Mouse (Mus musculus) macrophage (primary cell): ENCODE measurements at regions not wholly inside any gene's neighbourhood (a gene's known extent, or its start where the extent isn't known, plus 50 kb on each side); places are given as distances from the start of the nearest gene placed in this dataset.

Source experiments
- H3K27ac ChIP-seq: fragments of 350-480 bp; formaldehyde crosslinking; 2 replicates; pipeline ENCODE4 v1.9.0; 2021
- H3K36me3 ChIP-seq: fragments of 350-480 bp; formaldehyde crosslinking; 2 replicates; pipeline ENCODE4 v1.9.0; 2021; ENCODE audit errors: inconsistent target
- H3K4me3 ChIP-seq: fragments of 350-480 bp; formaldehyde crosslinking; 2 replicates; pipeline ENCODE4 v1.9.0; 2021; ENCODE audit errors: inconsistent target
- H3K79me2 ChIP-seq: fragments of 350-480 bp; formaldehyde crosslinking; 2 replicates; pipeline ENCODE4 v1.9.0; 2021; ENCODE audit errors: inconsistent target
- WGBS: methylation state at CpG from one replicate; pipeline ENCODE4 v1.1.7; 2026; ENCODE audit warnings: inconsistent platforms; ENCODE audit not compliant: missing documents; 5-methylcytosine and 5-hydroxymethylcytosine counted together

DNA sequence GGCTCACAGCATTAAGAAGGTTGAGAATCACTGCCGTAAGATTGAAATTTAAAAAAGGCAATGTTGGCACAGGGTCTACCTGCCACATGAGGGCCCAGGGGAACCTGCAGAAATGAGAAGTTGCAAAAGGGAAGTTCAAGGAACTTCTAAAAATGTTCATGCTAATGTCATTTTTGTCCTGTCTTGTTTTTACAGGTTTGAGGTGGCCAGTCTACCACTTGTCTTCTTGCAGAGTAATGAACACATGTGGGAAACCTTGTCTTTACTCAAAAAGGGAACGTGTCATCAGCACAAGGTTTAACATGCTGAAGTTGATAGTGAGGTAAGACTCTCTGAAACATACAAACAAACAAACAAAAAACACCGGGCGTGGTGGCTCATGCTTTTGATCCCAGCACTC, 71.4 kb upstream of the Nanos1 start:
- WGBS = 72% methylated on average over 4 of the region's 4 CpGs
- Histone ChIP-seq H3K79me2 (no peaks in the 10 kb centered on the region), H3K36me3 (no peaks in the 10 kb centered on the region), H3K4me3 (no peak overlapping the region), H3K27ac (no peak overlapping the region)

DNA sequence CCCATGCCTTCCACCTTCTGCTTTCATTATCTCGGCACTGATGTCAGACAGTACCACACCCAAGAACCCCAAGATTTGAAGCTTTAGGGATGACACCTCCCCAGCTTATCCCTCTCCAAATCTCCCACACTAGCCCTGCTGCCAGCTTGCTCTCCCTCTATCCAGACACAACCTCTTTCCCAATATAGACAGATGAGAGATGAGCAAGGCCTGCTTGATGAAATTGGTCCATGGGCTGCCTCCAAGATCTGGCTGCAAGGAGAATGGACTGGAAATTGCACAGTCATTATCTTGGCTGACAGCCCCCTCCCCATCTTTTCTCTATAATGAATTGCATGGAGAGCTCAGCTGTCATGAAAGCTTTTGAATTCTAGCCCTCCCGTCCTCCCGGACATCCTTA, 73.5 kb upstream of the Nanos1 start:
- WGBS = 80% methylated on average over 3 of the region's 3 CpGs
- H3K27ac ChIP-seq = no peak overlapping the region
- H3K79me2 ChIP-seq = no peaks in the 10 kb centered on the region
- H3K36me3 ChIP-seq = no peaks in the 10 kb centered on the region
- H3K4me3 ChIP-seq = no peak overlapping the region

DNA sequence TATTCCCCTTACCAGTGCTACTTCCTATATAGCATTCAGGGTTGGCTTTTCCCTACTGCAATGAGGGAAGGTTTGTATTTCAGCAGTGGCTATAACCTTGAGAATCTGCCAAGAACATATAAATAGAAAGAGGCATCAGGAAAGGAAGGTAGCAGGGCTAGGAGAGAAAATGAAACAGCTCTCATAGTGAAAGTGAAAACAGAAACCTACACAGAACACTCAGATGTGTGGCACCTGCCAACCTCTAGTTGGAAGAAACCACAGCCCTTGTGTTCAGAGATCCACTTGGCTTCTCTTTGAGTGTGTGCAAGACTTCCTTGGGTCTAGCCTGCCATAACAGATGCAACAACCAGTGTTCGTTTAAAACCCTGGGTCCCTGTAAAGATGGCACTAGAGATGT, 74.3 kb upstream of the Nanos1 start:
- no peaks in the 10 kb centered on the region for H3K36me3 ChIP-seq
- no peaks in the 10 kb centered on the region for H3K79me2 ChIP-seq
- H3K27ac ChIP-seq = no peak overlapping the region
- 26% methylated on average over 1 of the region's 1 CpGs for WGBS
- H3K4me3 ChIP-seq = no peak overlapping the region

DNA sequence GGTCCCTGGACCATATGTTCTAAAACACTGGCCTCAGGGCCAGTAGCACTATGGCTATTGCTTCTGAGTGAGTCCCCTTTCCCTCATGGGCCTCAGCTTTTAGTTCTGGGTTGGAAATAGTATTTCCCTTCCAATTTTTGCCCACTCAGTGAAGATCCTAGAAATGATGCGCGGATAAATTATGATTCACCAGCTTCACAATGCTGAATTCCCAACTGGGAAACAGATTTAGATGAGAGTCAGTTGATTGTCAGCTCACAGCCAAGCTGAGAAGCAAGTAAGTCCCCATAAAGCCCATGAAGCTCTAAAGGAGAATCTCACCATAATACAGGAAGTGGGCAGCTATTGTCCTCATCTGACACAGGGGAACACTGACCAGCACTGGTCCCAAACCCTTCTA, 77.6 kb upstream of the Nanos1 start:
- Histone ChIP-seq H3K36me3 (no peaks in the 10 kb centered on the region), H3K27ac (no peak overlapping the region), H3K79me2 (no peaks in the 10 kb centered on the region), H3K4me3 (no peak overlapping the region)
- WGBS = 95% methylated on average over 2 of the region's 2 CpGs

DNA sequence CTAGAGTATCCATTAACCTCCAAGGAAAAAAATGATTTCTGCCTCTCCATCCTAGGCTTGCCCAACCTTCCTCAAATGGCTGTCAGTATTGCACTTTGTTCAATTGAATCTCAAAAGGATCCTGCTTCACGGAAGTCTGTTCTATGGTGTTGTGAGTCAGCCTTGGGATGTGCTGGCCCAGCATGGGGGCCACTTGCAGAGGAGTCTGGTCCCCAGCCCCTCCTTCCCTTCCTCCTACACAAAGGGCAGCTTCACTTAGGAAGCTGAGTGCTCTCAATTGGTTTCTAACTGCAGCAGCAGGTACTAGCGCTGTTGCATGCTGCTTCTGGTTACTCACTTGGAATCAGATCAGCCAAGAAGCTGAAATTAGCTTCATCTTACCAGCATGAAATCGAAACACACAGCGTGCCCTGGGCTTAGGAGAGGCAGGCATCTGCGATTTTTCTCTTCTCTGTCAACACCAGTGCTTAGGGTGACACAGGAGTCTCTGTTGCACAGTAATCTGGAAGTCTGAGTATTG, 80.8 kb upstream of the Nanos1 start:
- no peaks in the 10 kb centered on the region for H3K36me3 ChIP-seq
- no peaks in the 10 kb centered on the region for H3K79me2 ChIP-seq
- 73% methylated on average over 5 of the region's 5 CpGs for WGBS

DNA sequence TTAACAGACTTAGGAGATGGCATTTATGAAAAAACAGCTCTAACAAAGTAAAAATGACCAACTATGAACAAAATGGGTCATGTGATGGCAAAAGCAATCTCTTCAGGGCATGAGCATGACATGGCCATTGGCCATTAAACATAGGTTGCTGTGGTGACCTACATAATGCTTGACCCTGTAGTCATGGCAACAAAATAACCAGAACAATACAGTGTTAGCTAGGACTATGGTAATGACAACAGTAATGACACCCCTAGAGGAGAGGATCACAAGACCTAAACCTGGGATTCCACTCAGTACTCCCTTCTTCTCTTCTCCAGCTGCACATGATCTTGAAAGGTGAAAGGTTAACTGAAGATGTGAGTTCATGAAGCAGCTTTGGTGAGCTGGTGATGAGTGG, 85.0 kb upstream of the Nanos1 start:
- H3K27ac ChIP-seq = no peak overlapping the region
- no peaks in the 10 kb centered on the region for H3K36me3 ChIP-seq
- no peak overlapping the region for H3K4me3 ChIP-seq
- H3K79me2 ChIP-seq = no peaks in the 10 kb centered on the region

More for the DNA sequence above, 80.8 kb upstream of the Nanos1 start:
- H3K4me3 ChIP-seq = no peak overlapping the region
- H3K27ac ChIP-seq = no peak overlapping the region

DNA sequence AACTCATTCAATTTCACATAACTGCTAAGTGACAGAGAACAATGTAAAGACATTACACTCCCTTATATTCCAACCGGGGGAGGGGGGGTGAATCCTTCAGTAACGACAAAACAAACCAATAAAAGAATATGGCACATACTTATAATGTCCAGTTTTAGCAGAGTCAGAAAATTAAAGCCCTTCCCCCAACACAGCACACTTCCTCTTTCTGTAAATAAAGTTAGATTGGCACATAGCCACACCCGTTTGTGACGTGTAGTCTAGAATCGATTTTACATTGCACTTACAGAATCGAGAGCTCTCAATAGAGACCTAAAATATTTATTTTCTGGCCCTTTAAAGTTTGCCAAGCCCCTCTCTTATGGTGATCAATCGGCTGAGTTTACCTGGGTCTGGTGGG, 85.0 kb upstream of the Cacul1 start:
- Histone ChIP-seq H3K79me2 (no peaks in the 10 kb centered on the region), H3K4me3 (no peak overlapping the region), H3K27ac (peak overlapping the region; percentile 51), H3K36me3 (no peaks in the 10 kb centered on the region)
- WGBS = 34% methylated on average over 6 of the region's 7 CpGs

DNA sequence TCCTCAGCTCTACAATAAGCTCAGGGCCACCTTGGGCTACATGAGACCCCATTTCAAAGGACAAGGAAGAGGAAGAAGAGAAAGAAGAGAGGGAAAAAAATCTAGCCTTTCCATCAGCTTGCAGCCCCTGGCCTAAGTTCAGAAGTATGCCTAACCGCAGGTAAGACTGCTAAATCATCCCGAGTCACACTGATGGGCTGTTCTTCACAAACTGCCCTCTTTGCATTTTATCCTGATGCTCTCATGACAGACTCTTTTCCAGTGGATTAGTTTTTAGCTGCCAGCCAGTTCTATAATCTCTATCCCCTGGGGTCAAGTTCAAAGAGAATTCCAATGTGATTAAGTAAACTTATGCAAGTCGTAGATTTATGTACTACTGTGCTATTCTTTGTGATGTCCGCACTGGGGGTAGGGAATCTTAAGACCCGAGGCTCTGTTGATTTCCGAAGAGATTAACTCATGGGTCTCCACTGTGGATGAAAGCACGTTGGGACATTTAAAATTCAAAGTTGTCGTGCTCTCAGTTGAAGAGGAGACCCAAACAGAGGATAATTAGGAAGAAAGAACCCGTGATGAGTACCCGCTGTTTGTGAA, 70.4 kb upstream of the Cacul1 start:
- 52% methylated on average over 10 of the region's 10 CpGs for WGBS
- Histone ChIP-seq H3K79me2 (no peaks in the 10 kb centered on the region), H3K36me3 (no peaks in the 10 kb centered on the region), H3K4me3 (no peak overlapping the region), H3K27ac (no peak overlapping the region)

DNA sequence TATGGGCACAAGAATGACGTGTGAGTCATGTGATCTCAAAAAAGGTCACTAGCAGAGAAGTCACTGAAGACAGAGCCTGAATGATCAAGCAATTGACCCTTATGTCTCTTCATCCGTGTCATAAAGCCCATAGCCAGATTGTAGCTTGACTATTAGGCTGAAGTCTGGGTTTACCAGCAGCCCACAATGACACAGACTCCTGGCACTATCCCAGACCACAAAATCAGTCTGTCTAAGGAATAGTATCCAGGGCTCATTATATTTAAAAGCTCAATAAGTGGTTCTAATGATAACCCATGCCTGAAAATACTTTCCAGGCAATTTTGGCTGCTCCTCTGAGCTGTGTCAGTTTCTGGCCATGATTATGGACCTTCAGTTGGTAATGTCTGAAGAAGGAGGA, 59.2 kb upstream of the Cacul1 start:
- H3K79me2 ChIP-seq = no peaks in the 10 kb centered on the region
- no peak overlapping the region for H3K27ac ChIP-seq
- no peaks in the 10 kb centered on the region for H3K36me3 ChIP-seq
- no peak overlapping the region for H3K4me3 ChIP-seq
- 64% methylated on average over 2 of the region's 2 CpGs for WGBS
